Mouse (Mus musculus): ENCODE data around the gene Plekha4.

GRCm38 (mm10) chr7:45515436-45515835, 10.7 kb upstream of the Plekha4 start:
- TF ChIP-seq POLR2A (IDR thresholded peaks at IDR 0.05; ENCODE audit: control insufficient read depth, low read depth, low read length) (0 out of 2 replicates have a peak, but pooled peaks have one; percentile 13), CTCF (IDR thresholded peaks at IDR 0.05; ENCODE audit: control insufficient read depth, insufficient read depth, insufficient replicate concordance, low read depth, low read length) (no peak)

Measured in testis, adult 2 months (tissue).